Mouse (Mus musculus) testis, postnatal 14 days (tissue): ENCODE measurements around the gene Slc27a4.
"Not testable (repeated sequence)": the region's sequence is repeated elsewhere in the genome, so short reads cannot be mapped to it uniquely, and the experiment has no call there.

Source experiments
- DNase-seq: peaks from one replicate; pipeline ENCODE4 v3.0.0; 2021; ENCODE audit warnings: low spot score

The Slc27a4 gene

DNA sequence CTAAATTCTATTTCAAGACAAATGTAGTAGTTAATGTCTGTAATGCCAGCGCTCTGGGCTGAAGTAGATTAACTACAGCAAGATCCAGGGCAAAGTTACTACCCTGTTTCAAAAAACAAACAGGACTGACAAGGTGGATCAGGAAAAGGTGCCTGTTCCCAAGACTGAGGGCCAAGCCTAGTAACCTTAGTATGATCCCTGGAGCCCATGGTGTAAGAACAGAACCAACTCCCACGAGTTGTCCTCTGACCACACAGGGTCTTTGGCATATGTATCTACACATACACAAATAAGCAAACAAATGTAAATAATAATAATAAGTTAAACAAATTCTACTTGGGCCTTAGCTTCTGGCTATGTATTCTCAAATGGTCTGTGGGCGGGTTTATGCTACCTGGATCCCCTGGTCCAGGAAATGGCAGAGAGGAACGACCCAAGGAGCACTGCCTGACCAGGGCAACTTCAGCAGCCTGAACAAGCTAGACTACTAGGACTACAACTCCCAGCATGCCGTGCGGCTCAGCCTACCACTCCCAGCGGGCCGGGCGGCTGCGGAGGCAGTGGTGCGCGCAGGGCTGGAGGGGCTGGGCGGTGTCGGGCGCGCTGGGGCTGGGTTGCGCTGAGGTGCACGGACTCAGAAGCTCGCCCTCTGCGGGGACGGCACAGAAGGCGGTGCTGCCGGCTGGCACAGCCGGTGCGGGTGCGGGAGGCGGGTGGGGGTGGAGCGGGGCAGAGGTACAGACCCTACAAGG, at the start of gene Slc27a4:
TSS of gene Slc27a4 (plus strand) at position 560 of the 752 bp plus-strand sequence.
- DNase-seq = peak; percentile 95

DNA sequence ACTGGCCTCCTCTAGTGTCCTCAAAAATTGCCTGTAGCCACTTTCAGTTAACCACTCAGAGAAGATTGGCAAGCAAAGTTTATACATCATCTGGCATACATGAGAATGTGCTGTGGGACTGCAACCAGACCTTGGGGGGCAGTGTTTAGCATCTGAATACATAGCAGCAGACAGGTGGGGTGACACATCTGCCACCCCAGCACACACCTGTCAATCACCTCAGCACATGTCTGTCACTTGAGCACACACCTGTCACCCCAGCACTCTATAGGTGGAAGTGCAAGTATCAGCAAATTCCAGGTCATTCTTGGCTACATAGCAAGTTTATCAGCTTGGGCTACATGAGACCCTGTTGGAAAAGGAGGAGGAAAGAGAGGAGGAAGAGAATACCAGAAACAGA, 46.7 kb upstream of the Slc27a4 start:
- DNase-seq = no peak

DNA sequence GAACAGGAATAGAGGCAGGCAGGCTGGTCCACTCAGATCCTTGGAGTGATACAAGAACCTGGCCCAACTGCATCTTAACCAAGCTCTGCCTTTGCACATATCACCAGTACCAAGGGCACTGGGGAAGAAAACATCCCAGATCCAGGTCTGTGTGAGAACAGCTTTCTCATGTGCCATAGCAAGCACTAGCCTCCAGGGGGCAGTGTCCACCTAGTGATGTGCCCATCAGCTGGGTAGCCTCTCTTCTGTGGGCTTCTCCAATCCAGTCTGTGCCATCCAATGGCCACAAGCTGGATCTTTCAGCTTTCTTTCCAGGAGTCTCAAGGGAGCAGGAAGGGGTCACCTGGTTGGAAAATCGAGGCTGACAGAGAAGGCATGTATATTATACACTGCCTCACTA, 37.6 kb upstream of the Slc27a4 start:
- DNase-seq = no peak

DNA sequence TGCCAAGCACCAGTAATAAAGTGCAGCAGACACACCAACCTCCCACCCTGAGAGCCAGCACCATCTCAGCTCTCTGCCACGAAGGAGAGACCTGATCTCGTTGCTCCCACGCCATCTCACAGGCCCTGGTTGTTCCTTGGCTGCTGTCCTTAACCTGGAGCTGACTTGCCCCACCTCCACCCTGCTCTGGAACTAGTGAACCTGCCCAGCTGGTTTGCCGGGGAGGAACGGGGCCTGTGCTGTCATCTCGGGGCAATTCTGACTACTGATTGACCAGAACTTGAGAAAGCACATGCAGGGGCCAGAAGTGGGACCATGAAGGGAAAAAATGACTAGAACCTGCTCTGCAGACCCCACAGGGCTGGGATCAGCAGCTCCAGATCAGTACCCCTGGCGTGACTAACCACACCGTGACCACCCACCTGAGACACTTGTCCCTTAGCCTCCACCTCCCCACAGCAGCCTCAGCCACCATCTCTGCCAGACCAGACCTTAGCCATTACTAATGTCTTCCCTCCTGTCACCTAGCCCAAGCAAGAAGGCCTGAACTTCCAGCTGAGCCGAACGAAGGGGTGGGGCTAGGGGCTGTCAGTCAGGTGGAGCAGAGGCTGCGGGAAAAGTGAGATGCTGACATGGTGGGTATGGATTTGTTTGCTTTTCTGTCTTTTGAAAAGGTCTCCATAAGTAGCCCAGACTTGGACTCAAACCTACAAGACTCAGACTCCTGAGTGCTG, 34.3 kb upstream of the Slc27a4 start:
- DNase-seq = no peak

DNA sequence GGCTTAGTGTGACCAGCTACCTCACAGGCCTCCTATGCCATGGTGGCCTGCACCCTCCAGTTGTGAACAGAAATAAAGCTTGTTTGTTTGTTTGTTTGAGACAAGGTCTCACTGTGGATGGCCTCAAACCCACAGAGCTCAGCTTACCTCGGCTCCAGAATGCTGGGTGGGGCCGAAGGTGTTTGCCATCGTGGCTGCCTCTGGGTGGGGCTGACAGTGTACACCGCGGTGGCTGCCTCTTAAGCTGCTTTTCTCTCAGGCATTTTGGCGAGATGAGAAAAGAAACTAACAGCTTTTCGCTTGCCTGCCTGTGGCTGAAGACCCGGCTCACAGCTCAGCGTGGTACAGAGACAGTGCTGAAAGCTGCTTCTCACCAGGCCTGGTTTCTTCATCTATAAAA, 33.5 kb upstream of the Slc27a4 start:
- no peak for DNase-seq

DNA sequence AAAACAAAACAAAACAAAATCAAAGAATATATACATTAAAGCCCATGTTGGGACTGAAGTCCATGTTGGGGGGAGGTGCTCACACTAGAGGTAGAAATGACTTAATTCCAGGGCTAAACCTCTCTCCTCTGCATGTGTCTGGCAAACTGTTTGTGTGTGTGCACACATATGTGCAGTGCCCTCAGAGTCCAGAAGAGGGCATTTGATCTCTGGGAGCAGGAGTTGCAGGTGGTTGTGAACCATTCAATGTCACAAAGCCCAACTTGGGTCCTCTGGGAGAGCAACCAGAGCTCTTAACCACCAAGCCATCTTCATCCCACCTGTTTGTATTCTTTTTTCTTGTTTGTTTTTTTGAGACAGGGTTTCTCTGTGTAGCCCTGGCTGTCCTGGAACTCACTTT, 32.3 kb upstream of the Slc27a4 start:
- DNase-seq = no peak

DNA sequence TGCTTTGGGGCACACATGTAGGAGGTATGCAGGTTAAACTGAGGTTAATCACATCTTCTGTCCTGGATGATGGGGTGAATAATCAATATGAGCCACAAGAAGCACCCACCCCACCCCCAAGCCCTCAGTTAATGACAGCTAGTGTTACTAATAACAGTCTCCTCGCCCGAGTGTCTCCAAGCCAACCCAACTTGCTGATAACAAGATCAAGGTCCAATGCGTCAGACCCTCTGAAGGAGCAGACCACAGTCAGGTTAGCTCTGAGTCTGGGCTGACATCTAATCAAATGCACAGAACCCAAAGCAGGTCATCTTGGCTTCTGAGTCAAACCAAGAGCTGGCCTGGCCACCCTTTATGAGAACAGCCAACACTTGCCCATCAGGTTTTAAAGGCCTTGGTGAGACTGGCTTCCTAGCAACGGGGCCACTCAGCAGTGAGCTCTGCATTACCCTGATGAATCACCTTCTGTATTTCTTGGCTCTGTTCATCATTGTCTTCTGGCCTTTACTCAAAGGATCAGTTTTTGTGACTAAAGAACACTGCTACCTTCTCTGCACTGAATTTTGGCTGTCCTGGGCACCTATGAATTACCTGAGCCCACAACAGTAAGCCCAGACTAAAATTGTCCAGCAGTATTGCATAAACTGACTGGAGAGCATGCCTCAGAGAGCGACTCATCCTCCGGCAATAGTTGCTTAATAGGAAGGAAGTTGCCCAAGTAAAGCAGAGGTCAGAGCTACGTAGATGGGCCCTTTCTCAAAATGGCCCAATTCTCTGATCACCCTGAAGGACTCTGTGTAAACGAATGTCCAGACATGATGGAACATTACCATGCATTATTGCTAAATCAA, 30.6 kb upstream of the Slc27a4 start:
- DNase-seq = no peak

DNA sequence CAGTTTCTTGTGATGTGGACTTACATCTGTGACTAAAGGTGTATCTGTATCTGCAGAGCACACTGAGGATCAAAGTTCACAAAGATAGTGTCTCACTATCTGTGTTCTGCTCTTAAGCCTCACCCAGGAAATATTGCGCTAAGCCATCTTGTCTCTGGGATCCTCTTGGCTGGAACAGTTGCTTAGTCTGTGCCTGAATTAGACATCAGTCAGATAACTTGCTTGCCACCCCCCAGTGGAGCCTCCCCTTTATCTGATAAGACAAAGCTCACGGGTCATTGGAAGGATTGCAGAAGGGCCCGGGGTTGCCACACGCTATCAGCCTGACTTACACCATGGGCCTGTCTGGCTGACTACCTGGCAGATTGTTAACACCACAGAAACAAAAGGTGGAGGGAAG, 29.1 kb upstream of the Slc27a4 start:
- no peak for DNase-seq

DNA sequence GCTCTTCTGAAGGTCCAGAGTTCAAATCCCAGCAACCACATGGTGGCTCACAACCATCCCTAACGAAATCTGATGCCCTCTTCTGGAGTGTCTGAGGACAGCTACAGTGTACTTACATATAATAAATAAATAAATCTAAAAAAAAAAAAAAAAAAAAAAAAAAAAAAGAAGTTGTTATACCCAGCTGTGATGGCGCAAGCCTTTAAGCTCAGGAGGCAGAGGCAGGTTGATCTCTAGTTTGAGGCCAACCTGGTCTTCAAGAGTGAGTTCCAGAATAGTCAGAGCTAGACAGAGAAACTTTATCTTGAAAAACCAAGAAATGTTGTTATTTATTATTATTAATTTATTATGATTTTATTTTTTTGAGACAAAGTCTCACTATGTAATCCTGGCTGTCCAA, 21.2 kb upstream of the Slc27a4 start:
- DNase-seq = not testable (repeated sequence)

DNA sequence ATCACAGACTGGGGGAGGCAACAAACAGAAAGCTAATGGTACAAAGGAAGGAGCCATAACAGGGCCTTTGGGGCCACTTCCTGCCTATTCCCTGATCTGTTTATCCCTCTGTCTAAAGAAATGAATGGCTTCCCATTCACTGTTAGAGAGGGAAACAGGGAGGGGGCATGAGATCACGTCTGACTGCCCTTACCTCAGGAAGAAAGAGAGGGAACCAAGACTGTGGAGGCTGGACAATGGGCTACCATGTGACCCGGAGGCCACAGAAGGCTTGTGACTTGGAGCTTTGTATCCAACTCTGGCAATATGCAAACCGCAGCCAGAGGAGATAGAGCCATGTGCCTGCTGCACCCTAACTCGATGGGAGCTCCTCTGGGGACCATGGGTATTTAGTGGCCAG, 18.1 kb upstream of the Slc27a4 start:
- DNase-seq = no peak

DNA sequence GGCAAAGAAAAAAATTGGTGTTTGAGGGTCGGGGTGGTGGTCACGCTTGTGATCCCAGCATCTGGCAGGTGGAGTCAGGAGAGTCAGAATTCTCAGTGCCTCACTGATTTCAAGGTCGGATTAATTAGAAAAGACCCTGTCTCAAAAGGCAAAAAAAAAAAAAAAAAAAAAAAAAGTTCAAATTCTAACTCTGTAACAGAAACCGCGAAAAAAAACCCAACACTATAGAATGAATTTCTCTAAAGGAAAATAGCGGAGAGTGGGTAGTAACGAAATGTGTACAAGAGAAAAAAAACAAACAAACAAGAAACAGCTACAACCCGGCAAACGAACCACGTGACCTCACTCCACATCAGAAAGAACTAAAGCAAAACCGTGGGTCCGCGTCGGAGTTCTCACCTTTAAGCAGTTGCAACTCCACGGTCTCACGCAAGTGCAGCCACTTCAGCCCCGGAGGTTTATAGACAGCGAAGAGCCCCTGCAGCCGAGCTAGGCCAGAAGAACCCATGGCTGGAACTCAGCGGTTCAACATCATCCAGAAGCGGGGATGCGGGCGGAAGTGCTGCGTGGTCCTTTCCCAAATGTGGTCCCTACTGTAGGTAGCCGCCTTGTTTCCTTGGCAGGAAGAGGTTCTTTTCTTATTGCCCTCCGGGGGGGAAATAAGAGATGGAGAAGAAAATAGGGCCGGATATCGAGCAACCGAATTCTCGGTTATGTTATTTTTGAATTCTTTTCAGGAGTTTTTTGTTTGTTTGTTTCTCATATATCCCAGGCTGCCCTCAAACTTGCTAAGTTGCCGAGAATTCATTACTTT, 15.1 kb upstream of the Slc27a4 start, which contains the start of gene Coq4:
TSS of gene Coq4 (plus strand) at position 390 of the 814 bp plus-strand sequence.
- peak; percentile 94 for DNase-seq

DNA sequence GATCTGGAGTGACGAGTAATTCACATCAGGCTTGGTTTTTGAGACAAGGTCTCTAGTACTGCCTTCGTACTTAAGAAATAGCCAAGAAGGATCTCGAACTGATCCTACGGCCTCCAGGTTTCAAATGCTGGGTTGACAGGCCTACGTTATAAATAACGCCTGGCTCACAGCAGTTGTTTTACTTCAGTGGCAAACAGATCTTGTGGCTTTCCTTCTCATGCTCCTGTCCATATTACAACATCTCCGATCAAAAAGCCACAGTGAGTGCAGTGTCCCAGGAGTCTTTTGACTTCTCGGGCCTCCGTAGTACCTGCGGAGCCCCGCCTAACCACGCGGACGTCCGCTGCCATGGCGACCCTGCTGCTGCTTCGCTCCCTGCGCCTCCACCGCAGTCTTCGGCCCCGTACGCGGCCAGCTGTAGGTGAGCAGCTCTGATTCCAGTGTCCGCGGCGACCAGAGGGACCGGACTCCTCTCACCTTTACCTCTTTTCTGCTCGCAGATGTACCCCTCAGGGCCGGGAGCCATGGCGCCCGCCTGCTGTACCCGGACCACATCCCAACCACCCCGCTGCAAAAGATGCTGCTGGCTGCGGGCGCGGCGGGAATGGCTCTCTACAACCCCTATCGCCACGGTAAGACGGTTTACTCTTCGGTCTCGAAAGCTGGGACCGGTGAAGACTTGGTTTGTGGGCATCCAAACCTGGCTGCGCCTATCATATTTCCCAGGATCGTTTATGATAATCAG, 14.3 kb upstream of the Slc27a4 start, which contains the start of gene Trub2:
TSS of gene Trub2 (minus strand) at position 566 of the 745 bp plus-strand sequence.
- peak; percentile 85 for DNase-seq

DNA sequence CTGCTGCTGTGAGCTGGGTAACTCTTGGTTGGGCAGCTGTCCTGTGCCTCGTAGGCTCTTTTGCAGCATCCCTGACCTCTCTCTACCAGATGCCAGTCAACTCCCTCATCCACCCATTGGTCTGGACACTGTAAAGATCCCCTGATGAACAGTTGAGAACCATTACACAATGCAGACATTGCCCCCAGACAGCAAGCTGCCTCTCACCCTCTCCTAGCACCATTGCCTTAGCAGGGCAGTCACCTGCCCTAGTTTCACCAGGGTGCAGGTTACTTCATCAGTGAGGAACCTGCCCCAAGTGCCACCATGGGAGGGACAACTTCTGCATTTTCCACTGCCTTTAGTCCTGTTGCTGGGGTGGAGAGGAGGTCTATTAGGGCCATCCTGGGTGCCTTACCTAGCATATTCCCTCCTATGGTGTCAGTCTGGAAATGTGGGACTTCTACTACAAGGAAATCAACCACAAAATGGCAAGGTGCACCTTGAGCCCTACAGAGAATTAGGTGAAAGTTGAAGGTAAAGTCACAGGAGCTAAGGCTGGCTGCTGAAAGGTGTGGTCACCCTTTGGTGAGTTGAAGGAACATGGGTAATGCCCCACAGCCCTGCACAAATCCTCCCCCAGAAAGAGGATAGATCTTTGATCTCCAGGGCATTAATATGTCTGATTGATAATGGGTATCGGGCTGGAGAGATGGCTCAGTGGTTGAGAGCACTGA, 9.5 kb upstream of the Slc27a4 start:
- DNase-seq = no peak

DNA sequence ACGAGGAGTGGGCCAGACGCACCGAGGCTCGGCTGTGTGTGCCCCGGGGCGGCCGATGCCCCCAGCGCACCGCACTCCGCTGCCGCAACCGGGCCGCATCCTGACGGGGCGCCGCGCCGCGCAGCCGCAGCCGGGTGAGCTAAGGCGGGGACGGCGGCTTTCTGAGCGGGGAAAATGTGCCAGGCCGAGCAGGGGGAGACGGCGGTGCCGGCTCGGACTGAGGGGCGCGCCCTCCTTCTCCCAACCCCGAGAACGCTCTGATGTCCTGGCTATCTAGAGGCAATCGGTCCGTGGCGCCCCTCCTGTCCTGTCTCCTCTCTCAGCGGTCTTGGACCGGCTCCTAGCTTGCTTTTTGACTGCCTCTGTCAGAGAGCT, 380 bp downstream of the Slc27a4 start:
- DNase-seq = peak; percentile 30

DNA sequence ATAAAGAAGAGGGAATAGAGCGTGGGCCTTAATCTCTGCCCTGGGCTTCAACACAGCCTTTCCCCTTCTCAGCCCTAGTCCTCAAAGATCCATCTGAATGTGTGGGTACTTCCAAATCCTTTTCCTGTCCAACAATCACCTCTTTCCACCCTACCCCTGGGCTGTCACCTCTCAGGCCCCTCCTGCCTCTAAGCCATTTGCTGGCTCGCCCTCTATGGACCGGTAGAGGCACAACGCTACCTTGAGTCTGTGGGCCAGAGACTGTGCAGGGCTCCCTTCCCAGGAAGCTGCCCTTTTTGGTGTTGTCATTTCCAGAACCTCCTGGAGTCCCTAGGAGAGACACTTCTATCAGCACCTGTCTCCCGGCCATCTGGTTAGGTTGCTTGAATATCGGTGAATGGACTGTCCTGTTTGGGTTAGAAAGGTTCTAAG, 982 bp downstream of the Slc27a4 start:
- DNase-seq = no peak

DNA sequence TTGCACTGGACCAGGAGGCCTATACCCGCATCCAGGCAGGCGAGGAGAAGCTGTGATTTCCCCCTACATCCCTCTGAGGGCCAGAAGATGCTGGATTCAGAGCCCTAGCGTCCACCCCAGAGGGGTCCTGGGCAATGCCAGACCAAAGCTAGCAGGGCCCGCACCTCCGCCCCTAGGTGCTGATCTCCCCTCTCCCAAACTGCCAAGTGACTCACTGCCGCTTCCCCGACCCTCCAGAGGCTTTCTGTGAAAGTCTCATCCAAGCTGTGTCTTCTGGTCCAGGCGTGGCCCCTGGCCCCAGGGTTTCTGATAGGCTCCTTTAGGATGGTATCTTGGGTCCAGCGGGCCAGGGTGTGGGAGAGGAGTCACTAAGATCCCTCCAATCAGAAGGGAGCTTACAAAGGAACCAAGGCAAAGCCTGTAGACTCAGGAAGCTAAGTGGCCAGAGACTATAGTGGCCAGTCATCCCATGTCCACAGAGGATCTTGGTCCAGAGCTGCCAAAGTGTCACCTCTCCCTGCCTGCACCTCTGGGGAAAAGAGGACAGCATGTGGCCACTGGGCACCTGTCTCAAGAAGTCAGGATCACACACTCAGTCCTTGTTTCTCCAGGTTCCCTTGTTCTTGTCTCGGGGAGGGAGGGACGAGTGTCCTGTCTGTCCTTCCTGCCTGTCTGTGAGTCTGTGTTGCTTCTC, 13.4 kb downstream of the Slc27a4 start:
- DNase-seq = no peak

DNA sequence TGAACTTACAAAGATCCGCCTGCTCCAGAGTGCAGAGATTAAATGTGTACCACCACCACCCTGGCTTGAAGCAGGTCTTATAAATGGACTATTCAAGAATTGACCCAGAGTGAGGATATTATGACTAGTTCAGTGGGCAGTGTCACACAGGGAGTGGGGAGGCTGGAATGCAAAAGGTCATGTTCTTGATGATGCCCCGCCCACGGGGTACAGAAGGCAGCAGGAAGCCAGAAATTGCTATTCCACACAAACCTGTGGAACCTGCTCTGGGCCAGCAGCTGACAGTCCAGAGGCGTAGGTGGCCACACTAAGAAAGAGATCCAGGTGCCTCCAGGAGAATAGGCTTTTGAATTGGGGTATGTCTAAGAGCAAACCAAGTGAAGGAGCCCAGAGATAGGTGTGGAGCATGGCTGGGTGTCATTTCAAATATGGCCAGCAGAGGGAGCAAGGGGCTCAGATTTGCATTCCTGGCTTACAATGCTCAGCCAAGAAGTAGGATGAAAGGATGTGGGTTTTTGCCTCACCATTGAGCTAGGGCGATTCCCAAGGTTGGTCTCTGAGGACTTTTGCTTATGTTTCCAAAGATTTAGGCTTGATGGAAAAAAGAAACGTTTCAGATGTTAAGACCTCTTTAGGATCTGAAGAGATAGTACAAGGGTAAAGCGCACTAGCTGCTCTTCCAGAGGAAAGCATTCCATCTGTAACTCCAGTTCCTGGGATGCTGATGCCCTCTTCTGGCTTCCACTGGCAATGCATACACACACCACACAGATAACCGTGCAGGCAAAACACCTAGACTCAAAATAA, 15.2 kb downstream of the Slc27a4 start:
- DNase-seq = peak; percentile 60

DNA sequence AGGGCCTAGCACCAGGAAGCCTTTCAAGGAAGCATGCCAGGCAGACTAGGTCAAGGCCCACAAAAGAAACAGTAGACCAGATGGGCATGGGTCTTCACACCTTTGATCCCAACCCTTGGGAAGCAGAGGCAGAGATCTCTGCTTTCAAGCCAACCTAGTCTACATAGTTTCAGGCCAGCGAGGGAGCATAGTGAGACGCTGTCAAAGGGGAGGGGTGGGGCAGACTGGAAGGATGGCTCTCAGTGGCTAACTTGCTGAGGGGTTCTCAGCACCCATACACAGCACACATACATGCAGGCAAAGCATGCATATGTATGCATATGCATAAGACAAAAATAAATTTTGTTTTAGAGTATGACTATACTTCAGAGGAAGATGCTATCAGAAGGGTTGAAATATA, 16.9 kb downstream of the Slc27a4 start:
- DNase-seq = no peak
